Mouse (Mus musculus) brain, adult 10 weeks (tissue): ENCODE results near the gene Gm11060. TPM values are rescaled to one million over a fixed set of nuclear protein-coding genes. Genes with fewer than 3 reads are reported as not detected.

Experiments used
- polyA plus RNA-seq: library from polyadenylated mRNA; stranded (reverse); fragments of 350-450 nt; fragmentation: Illumina TruSeq; extraction: RNeasy Lipid Tissue Mini Kit (QIAGEN cat#74804); gene quantifications from one replicate; pipeline ENCODE4 v1.2.3, GENCODE M21; 2015; ENCODE audit warnings: low read depth, low replicate concordance

Gene Gm11060
- not detected for polyA plus RNA-seq

DNA sequence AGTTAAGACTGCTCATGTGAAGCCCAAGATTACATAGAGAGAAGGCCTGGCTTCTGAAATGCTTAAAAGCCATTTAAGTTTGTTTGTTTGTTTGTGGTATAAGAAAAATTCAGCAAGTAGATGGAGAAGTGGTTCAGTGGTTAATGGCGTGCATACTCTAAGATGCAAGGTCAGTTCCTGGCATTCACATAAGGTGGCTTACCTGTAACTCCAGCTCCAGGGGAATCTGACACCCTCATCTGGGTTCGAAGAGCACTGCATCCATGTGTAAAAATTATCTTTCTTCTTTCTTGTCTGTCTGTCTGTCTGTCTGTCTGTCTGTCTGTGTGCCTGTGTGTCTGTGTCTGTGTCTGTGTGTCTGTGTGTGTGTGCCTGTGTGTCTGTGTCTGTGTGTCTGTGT lies at the start of gene Gm11060:
TSS of gene Gm11060 (plus strand) at position 301 of the 400 bp plus-strand sequence.

GRCm38 (mm10) chr2:105126279-105126678 lies 34.5 kb downstream of the Gm11060 start, which contains the start of gene Wt1:
Wt1 (plus strand) TSS chr2:105126529.

Other genes starting within 250 kb of the Gm11060 start
- 0.79 TPM for gene Prrg4, start 242.1 kb upstream of the Gm11060 start, polyA plus RNA-seq
- gene Ccdc73, start 224.2 kb upstream of the Gm11060 start, polyA plus RNA-seq, result 8.0 TPM
- gene Eif3m, start 74.9 kb upstream of the Gm11060 start, polyA plus RNA-seq, result 159 TPM
- 0.18 TPM for gene Wt1, start 34.5 kb downstream of the Gm11060 start, polyA plus RNA-seq
- gene Them7, start 132.3 kb downstream of the Gm11060 start, polyA plus RNA-seq, result not detected